Mouse (Mus musculus) liver, postnatal 0 days (tissue): ENCODE measurements around the gene Tcf7.
A peak's percentile ranks its signal among the peaks of the same experiment; 100 is the strongest.

Source experiments
- CTCF ChIP-seq: sonication (generic); IDR thresholded peaks from 2 replicates; pipeline ENCODE4 v1.5.1; 2016; ENCODE audit warnings: antibody characterized with exemption, low read depth
- EP300 ChIP-seq: IDR thresholded peaks from 2 replicates; pipeline ENCODE4 v1.6.1; 2016; ENCODE audit warnings: antibody characterized with exemption, low read depth, mild to moderate bottlenecking

- TF ChIP-seq CTCF (peak; percentile 60), EP300 (no peak)
Observed at GRCm38 (mm10) chr11:52222891-52223290, 59.9 kb downstream of the Tcf7 start.
